Mouse (Mus musculus): ENCODE data around the gene Atpaf1.

DNA sequence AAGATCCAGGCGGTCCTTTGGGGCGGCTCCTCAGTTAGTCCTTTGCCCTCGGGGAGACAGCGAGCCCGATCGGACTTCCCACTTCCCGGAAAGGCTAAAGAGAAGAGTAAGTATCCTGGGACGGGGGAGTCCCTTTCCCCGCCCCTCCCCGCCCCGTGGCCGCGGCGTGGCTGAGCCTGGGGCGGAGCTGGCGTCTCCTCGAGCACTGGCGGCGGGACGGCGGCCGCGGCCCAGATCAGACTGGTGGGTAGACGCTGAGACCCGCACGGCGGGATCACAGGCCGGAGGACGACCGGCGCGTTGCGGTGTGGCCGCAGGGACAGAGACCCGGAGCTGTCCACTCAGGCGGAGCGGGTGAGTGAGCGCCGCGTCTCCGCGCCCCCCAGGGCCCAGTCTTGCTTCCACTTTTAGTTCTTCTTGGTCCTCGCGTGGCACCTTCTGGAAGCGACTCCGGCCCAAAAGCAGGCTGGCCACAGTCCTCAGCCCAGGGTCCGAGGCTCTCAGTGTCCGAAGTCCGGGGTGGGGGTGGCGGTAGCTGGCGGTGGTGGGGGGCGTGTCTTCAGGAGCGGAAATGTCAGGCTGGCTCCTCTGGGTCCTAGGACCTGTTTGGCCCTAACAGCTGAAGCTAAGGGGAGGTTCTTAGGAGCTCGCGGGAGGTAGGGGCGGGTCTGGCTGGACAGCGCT lies 43.4 kb downstream of the Atpaf1 start, which contains the start of gene Mob3c:
- TF ChIP-seq POLR2A (IDR thresholded peaks at IDR 0.05; ENCODE audit: extremely low read depth, insufficient read depth, low read length) = 0 out of 2 replicates have a peak, but pooled peaks have one; percentile 14
- no peak for TF ChIP-seq CTCF (IDR thresholded peaks at IDR 0.05; ENCODE audit: extremely low read depth, insufficient read depth, low read length)

All from cortical plate, adult 2 months (tissue).